Mouse (Mus musculus) kidney, adult 18-20 months (tissue): Measurements from ENCODE around the gene Ergic3.

Experiments
- DNase-seq: peaks from one replicate; pipeline ENCODE4 v3.0.0; 2021

Ergic3 gene

DNA sequence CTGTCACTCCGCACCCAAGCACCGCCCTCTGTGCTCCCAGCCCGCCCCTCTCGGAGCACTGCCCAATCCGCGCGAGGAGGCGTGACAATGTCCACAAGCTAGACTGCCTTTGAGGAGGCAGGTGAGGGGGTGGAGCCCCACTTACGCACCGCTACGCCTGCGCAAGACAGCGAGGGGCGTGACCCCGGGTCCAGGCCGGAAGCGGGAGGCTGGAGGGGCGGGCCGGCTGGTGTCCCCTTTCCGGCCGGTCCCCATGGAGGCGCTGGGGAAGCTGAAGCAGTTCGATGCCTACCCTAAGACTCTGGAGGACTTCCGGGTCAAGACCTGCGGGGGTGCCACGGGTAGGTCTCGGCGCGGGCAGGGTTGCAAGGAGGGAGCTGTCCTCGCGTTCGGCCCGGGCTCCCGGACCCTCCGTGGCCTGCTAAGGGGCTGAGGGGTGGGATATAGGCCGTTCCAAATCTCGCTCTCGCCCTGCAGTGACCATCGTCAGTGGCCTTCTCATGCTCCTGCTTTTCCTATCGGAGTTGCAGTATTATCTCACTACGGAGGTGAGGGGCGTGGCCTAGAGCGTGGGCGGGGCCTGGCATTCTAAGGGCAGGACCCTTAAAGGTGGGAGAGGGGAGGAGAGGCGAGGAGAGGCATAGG, at the start of gene Ergic3, which contains the start of gene 6430550D23Rik:
Gene Ergic3 (plus strand): TSS at position 158 of the 645 bp plus-strand sequence.
Gene 6430550D23Rik (minus strand): TSS at position 90 of the 645 bp plus-strand sequence.
- DNase-seq, result peak; percentile 99

DNA sequence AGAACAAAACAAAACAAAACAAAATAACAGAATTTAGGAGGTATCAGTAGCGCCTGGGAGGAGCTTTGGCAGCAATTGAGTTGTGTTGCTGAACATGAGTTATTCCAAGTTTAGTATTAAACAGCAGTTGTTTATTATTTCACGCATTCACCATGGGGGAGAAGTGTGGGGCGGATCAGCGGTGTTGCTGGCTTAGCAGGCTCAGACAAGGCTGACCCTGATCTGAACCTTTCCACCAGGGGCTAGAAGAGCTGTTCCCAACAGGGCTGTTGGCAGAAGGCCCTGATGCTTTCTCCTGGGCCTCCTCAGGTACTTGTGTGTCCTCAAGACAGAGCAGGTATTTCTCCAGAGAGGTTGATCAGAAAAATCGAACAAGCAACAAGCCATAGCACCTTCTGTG, 47.9 kb upstream of the Ergic3 start:
- DNase-seq, result peak; percentile 27

DNA sequence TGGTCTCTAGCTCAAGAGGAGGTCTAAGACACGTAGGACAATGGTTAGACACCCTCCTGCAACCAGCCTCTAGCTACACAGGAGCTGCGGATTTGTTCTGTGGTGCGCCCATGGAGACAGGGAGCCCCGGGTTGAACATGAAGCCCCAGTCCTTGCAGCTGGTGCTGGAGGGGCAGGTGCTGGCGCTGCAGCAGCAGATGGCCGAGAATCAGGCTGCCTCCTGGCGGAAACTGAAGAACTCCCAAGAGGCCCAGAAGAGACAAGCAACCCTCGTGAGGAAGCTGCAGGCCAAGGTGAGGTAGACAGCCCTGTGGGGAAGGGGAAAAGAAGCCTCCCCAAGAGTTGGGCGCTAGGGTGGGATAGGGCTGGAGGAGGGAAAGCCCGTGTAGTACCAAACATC, 46.0 kb upstream of the Ergic3 start:
- DNase-seq, result no peak

DNA sequence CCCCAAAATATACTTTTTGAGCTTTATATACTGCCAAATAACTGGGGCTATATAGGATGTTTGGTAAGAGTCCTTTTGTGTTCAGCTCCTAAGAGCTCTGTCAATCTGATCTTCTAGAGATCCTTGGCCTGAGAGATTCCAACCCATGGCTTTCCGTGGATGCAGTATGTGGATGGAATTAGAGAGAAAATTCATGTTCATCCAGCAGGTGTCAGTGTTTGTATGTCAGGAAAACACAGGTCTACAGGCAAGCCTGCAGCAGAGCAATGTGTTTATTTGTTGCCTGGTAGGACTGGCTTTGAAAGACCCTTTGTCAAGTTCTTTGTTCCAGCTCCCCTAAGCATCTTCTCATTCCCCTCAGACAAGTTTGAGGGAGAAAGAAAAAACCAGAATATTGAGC, 44.9 kb upstream of the Ergic3 start:
- no peak for DNase-seq

DNA sequence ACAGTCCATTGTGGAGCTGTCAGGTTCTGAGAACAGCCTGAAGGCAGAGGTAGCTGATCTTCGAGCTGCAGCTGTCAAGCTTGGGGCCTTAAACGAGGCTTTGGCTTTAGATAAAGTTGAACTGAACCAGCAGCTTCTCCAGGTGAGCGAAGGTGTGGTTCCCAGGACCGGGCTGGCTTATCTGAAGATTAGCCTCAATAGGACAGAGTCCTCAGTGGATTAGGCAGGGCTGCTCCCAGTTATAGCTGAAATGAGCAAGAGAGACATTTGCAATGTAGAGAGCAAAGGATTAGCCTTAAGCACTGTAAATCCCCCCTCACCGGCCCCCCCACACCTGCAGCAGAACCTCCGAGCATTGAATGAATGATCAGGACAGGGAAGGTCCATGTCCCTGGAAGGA, 34.5 kb upstream of the Ergic3 start:
- no peak for DNase-seq

DNA sequence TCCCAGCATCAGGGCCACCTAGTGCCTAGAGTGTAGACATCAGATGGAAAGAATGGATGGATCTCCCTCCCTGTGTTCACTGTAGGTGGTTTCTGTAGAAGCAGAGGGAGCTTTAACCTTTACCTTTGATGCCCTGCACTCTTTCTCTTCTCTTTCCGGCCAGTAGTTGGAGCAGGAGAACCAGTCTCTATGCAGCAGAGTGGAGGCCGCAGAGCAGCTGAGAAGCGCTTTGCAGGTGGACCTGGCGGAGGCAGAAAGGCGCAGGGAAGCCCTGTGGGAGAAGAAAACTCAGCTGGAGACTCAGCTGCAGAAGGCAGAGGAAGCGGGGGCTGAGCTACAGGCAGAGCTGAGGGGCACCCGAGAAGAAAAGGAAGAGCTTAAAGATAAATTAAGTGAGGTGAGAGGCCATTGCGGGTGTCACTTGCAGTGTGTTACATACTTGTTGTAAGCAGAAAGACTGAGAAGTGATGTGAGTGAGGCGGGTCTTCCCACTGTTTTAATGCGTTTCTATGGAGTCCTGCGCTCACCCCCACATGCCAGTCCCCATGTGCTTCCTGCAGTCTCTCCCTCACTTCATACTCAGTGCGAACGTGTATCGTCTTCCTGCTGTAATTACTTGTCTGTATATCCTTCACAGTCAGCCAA, 33.6 kb upstream of the Ergic3 start:
- DNase-seq, result no peak

DNA sequence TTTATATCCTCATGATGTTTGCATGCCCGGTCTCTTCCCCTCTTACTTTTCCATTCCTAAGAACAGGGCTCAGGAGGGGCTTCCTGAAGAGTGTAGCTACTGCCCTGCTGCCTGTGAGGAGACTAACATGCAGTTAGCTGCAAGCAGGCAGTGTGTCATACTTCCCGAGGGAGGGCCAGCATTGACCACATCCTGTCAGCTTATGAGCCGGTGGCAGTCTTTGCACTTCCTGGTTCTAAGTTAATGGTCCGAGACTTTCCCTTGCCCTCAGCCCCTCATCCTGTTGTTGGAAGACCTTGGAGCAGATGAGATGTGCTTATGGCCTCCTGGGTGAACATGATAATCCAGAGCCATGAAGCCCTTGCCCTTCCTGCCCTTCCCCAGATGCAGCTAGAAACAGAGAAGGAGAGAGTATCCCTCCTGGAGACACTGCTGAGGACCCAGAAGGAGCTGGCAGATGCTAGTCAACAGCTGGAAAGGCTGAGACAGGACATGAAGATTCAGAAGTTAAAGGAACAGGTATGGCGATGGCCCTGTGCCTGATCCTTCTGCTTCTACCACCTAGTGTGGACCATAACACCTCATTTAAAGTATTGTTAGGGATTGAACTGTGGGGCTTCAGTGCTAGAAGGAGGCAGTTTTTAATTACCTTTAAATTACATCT, 28.4 kb upstream of the Ergic3 start:
- DNase-seq, result peak; percentile 15

DNA sequence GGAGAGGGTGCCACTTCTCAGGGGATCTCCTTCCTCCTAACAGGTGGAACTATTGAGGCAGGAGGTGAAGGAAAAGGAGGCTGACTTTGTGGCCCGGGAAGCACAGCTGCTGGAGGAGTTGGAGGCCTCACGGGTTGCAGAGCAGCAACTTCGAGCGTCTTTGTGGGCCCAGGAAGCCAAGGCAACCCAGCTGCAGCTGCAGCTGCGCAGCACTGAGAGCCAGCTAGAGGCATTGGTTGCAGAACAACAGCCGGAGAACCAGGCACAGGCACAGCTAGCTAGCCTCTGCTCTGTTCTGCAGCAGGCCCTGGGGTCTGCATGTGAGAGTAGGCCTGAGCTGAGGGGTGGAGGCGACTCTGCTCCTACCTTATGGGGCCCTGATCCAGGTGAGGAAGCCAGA, 22.1 kb upstream of the Ergic3 start:
- no peak for DNase-seq

DNA sequence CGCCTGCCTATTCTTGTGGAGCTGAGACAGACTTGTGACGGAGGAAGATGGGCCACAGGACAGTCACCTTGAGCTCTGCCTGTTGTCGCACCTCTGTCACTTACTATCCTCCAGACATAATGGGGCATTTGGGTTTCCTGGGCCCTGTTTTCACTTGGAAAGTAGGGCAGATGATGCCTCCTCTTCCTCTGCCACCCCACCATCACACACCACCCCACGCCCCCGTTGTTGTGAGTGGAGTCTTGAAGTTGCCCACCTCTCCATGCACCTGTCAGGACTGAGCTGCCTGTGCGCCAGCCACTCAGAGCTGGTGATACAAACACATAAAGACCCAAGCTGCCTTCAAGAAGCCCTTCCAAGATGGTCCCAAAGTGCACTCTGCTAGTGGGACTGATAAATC, 20.7 kb upstream of the Ergic3 start:
- DNase-seq, result no peak

DNA sequence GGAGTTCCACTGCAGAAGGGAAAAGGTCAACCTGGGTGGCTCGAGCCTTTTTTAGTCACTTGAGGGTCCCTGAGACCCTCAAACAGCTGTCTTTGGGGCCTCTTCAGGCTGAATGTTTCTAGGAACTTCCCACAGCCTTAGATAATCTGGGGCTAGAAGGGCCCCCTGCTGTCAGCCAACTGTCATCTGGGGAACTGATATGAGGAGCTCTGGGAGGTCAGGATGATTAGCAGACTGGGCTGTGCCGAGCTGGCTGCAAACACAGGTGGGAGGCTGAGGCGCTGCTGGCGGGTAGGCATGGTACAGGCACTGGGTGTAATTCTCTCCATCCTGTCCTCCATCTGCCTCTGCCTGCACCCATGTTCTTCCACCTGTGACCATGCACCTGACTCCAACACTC, 18.8 kb upstream of the Ergic3 start:
- DNase-seq, result no peak

DNA sequence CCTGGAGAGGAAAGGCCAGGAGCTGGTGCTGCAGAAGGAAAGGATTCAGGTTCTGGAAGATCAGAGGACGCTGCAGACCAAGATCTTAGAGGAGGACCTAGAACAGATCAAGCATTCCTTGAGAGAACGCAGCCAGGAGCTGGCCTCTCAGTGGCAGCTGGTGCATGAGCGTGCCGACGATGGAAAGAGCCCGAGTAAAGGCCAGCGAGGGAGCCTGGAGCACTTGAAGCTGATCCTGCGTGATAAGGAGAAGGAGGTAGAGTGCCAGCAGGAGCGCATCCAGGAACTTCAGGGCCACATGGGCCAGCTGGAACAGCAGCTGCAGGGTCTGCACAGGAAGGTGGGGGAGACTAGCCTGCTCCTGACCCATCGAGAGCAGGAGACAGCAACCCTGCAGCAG, 16.7 kb upstream of the Ergic3 start:
- no peak for DNase-seq

DNA sequence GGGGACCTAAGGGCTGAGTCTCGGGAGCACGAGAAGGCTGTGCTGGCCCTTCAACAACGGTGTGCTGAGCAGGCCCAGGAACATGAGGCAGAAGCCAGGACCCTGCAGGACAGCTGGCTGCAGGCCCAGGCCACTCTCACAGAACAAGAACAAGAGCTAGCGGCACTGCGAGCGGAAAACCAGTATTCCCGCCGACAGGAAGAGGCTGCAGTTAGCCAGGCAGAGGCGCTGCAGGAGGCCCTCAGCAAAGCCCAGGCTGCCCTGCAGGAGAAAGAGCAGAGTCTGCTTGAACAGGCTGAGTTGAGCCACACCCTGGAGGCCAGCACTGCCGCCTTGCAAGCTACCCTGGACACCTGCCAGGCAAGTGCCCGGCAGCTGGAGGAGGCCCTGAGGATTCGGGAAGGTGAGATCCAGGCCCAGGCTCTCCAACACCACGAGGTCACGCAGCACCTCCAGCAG, 16.0 kb upstream of the Ergic3 start:
- peak; percentile 65 for DNase-seq

DNA sequence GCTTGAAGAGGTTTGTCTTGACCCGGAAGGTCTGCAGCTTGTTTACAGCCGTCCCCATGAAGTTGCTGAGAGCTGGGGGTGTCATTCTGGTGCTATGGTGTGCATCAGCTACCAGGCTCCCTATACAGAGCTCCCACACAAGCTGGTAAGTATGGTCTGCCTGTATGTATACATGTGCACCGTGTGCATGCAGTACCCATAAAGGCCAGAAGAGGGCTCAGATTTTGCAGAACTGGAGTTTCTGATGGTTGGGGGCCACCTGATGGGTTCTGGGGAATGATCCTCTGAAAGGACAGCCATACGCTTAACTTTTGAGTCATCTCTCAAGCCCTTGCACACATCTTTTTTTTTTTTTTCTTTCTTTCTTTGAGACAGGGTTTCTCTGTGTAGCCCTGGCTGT, 2.5 kb upstream of the Ergic3 start:
- DNase-seq, result no peak

DNA sequence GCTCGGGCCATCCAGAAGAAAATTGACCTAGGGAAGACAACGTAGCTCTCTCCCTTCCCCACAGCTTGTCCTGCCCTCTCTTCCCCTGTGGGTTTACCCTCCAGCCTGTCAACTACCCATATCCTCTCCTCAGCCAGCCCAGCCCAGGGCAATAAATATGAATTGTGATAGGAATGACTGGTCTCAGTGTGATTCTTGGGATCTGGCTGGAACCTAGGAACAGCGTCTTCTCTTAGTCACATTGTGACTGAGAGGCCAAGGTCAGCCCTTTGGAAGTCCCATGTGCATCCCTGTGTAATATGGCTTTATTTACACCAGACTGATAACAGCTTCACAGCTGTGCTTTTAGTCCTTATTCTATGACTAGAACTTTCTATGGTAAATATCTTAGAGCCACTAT, 10.3 kb downstream of the Ergic3 start:
- DNase-seq, result no peak

DNA sequence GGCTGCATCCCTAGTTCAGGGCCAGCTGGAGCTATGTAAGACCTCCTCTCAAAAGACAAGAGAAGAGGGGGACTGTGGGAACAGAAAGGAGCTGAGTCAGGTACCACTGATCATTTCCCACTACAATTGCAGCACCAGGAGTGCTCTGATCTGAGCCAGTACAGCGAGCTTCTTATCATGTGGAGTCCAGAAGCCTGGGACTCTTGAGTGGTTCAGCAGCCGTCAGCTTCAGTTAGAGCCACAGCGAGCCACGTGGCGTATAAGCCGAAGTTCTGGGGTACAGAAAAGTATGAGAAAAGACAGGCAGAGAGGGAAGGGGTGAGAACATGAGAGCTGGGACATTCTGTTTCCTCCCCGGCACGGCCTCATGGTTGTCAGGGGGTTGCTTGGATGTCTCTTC, 13.4 kb downstream of the Ergic3 start:
- DNase-seq, result no peak

DNA sequence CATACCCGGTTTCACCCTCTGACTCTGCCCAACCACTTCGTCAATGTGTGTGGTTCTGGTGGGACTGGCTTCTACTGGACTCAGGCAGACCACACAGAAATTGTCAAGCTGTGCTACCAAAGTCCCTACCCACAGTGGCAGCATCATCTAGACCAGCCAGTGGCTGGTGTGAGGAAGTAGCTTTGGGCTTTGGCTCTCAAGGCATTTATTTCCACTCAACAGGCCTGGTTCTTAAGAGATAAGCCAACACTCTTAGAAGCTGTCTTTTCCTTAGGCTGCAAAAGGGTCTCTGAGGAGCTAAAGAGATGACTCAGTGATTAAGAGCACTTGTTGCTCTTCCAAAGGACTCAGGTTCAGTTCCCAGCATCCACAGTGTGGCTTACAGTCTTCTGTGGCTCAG, 13.9 kb downstream of the Ergic3 start:
- no peak for DNase-seq

DNA sequence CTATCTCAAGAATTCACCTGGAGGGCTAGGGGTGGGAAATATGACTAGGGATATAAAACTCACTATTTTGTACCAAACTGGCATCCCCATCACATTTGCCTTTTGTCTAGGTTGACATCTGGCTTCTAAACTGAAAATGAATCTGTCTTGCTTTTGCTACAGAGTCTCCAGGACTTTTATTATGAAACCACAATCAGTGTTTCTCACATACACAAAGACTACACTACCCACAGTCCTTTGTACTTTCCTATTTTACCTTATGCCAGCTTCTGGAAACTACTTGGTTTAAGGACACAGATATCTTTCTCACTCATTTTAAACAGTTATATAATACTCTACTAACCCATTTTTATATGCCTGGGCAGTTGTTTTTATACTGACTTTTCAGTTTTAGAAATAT, 17.6 kb downstream of the Ergic3 start:
- DNase-seq, result no peak

DNA sequence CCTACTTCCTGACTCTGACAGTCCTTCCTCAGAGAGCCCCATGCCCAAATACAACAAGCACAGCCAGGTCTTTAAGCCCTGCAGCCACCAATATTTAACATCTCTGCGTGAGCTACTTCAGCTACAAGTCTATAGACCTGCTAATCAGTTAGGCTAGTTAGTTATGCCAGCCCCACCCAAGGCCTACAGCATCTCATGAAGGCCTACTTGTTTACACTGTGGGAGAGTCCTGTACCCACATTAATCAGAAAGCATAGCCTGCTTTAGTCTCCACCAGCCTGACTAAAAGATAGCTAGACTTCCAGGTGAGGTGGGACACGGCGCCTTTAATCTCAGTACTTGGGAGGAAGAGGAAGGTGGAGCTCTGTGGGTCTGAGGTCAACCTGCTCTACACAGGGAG, 31.5 kb downstream of the Ergic3 start:
- DNase-seq, result no peak

DNA sequence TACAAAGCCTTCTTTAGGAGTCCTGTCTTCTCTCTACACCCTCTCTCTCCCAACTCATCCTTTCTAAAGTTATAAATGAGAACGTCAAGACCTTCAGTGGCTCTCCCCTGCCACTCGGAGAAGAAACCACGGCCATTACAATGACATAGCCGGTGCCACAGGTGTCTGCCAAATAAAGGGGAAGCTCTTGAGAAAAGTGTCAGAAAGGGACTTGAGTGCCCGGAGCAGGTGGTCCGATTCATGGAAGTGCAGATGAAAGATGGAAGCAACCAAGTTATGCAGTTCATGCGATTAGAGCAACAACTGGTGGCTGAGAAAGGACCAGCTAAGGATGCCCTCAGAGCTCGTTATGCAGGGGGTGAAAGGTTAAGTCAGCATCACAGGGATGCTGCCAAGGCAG, 35.1 kb downstream of the Ergic3 start:
- no peak for DNase-seq

DNA sequence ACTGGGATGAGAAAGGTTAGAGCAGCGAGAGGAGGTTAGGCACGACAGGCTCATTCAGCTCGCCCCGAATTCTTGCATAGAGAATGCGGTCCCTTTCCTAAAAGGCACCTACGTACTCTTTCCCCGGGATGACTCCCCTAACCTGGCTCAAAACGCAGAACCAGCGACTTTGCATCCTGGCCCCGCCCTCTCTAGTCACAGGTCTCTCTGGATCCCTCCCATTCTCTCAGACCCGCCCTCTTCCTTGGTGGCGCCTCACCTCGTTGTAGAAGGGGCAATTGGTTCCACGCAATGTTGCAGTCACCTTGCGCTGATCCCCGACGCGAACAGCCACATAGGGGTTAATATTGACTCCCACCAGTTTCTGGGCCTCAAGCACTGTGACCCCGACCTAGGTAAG, 40.1 kb downstream of the Ergic3 start:
- DNase-seq, result peak; percentile 22

DNA sequence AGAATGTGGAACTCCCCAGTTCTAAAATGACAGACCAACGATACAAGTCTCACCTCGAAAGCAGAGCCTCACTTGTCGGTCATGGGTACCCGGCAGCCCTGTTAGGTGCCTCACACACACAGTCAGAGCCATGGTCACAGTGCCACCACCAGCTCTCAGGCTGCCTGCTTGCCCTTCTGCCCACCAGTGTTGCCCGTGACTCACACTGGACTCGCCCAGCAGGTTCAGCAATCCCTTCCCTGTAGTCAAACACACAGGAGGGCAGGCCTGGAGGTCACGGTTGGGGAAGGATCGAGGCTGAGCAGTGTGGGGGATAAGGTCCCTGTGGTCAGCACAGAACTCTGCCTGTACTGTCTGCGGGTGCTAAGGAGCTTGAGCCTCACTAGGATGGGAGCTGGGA, 45.0 kb downstream of the Ergic3 start, which contains the start of gene Fer1l4:
Gene Fer1l4 (minus strand): TSS at position 132 of the 400 bp plus-strand sequence.
- DNase-seq, result no peak

DNA sequence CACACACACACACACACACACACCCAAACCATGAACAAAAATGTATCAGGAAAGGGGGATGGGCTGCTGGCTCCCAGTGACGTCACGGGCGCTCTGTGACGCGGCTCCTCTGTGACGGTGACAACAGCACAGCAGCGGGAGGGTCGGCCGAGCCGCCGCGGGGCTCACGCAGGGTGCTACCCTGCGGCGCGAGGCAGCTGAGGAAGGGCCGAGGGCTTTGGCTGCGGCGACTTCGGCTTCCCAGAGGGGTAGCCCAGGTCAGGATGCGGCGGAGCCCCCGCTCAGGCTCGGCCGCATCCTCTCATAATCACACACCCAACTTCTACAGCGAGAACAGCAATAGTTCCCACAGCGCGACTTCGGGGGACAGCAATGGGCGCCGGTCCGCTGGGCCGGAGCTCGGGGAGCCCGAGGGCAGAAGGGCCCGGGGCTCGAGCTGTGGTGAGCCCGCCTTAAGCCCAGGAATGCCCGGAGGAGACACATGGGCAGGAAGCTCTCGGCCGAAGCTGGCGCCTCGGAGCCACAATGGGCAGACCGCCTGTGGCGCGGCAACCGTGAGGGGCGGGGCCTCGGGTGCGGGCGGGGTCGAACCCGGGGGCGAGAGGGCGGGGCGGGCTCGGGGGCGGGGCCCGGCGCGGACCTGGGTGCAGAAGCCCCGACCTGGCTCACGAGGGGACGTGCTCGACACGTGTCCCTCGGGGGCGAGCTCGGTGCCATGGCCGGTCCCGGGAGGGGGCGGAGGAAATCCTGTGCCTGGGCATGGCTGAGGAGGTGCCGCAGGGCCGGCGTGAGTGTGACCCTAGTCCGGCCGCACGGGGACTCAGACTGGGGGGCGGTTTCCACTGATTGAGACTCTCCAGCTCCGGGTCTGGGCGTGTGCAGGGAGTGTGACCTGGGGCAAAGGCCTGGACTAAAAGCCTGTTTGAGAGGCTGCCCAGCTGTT, 57.5 kb downstream of the Ergic3 start, which contains the start of gene Spag4:
Gene Spag4 (plus strand): TSS at position 77 of the 943 bp plus-strand sequence.
- DNase-seq, result peak; percentile 81

DNA sequence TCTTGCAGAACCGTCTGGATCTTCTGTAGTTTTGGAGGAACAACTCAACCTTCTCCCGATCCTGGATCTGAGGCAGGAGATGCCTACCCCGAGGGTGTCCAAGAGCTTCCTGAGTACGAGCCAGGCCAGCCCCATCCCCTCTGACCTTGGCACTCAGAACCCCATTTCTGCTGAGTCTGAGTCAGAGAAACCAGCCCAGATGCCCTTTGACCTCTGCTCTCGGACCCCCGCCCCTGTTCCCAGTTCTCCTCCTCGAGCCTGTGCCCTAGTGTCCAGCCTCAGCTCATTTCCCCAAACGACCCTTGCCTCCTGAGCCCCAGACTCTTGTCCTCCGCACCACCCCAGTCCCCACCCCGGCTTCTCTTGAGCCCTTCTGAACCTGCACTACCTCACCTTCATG, 58.3 kb downstream of the Ergic3 start:
- DNase-seq, result no peak
